Mouse (Mus musculus) hindbrain, embryonic 14.5 days (tissue): ENCODE measurements at regions not wholly inside any gene's neighbourhood (a gene's known extent, or its start where the extent isn't known, plus 50 kb on each side); places are given as distances from the start of the nearest gene placed in this dataset.

Source experiments
- ATAC-seq: fragments of 200-750 bp; cut with Nextera tagmentation; 2 replicates; pipeline ENCODE4 v1.8.0; 2017; ENCODE audit warnings: moderate number of reproducible peaks, mild to moderate bottlenecking, moderate TSS enrichment, moderate library complexity; ENCODE audit not compliant: low FRiP score
- DNase-seq: peaks from one replicate; pipeline ENCODE4 v3.0.0-alpha.2; 2015; ENCODE audit warnings: low spot score
- H3K27ac ChIP-seq: fragments of 300-500 bp; sonication (generic); 2 replicates; pipeline ENCODE4 v1.5.1; 2014; ENCODE audit warnings: mild to moderate bottlenecking, moderate library complexity
- H3K27me3 ChIP-seq: fragments of 300-500 bp; sonication (generic); 2 replicates; pipeline ENCODE4 v1.6.1; 2014; ENCODE audit warnings: mild to moderate bottlenecking, low read length, mixed read lengths; ENCODE audit not compliant: control insufficient read depth, insufficient read depth
- H3K36me3 ChIP-seq: fragments of 300-500 bp; sonication (generic); replicated peaks from 2 replicates; pipeline ENCODE4 v1.6.1; 2014; ENCODE audit not compliant: control insufficient read depth, insufficient read depth
- H3K4me1 ChIP-seq: fragments of 300-500 bp; sonication (generic); replicated peaks from 2 replicates; pipeline ENCODE4 v1.6.1; 2014; ENCODE audit warnings: antibody characterized with exemption, low read length, mixed read lengths; ENCODE audit not compliant: control insufficient read depth, insufficient read depth
- H3K4me2 ChIP-seq: fragments of 300-500 bp; sonication (generic); replicated peaks from 2 replicates; pipeline ENCODE4 v1.6.1; 2014; ENCODE audit warnings: mild to moderate bottlenecking, moderate library complexity
- H3K4me3 ChIP-seq: fragments of 300-500 bp; sonication (generic); replicated peaks from 2 replicates; pipeline ENCODE4 v1.5.1; 2014; ENCODE audit warnings: mild to moderate bottlenecking, low read length
- H3K9ac ChIP-seq: fragments of 300-500 bp; sonication (generic); 2 replicates; pipeline ENCODE4 v1.6.1; 2014
- H3K9me3 ChIP-seq: fragments of 300-500 bp; sonication (generic); 2 replicates; pipeline ENCODE4 v1.6.1; 2016; ENCODE audit warnings: low read length; ENCODE audit not compliant: control insufficient read depth
- WGBS: fragments of 180-500 bp; shearing (Covaris S2); extraction: QIAGEN DNeasy Blood & Tissue Kit; methylation state at CpG from one replicate; pipeline ENCODE4 v1.1.7; 2014; 5-methylcytosine and 5-hydroxymethylcytosine counted together

GRCm38 (mm10) chr19:19219352-19219751 is 108.4 kb upstream of the Rorb start:
- Histone ChIP-seq H3K4me1 (no peaks in the 10 kb centered on the region), H3K36me3 (no peaks in the 10 kb centered on the region), H3K4me3 (no peak overlapping the region), H3K9me3 (no peaks in the 10 kb centered on the region), H3K4me2 (no peak overlapping the region), H3K27me3 (no peaks in the 10 kb centered on the region), H3K27ac (no peak overlapping the region), H3K9ac (no peak overlapping the region)
- WGBS, result 65% methylated on average over 2 of the region's 2 CpGs
- DNase-seq (no peak), ATAC-seq (no peak)

- Histone ChIP-seq H3K27me3 (no peaks in the 10 kb centered on the region), H3K4me2 (no peak overlapping the region), H3K27ac (no peak overlapping the region), H3K4me3 (no peak overlapping the region), H3K9ac (no peak overlapping the region), H3K4me1 (no peaks in the 10 kb centered on the region), H3K9me3 (no peaks in the 10 kb centered on the region), H3K36me3 (no peaks in the 10 kb centered on the region)
- WGBS, result 76% methylated on average over 3 of the region's 3 CpGs
- no peak for DNase-seq
- no peak for ATAC-seq
These were observed 107.7 kb upstream of the Rorb start for GRCm38 (mm10) chr19:19218700-19219099.

GRCm38 (mm10) chr19:19199534-19199933 is 88.5 kb upstream of the Rorb start:
- Histone ChIP-seq H3K9ac (no peak overlapping the region), H3K4me1 (no peaks in the 10 kb centered on the region), H3K9me3 (no peaks in the 10 kb centered on the region), H3K4me2 (no peak overlapping the region), H3K27me3 (no peaks in the 10 kb centered on the region), H3K4me3 (no peak overlapping the region), H3K36me3 (no peaks in the 10 kb centered on the region), H3K27ac (no peak overlapping the region)
- ATAC-seq (no peak), DNase-seq (no peak)
- 85% methylated on average over 8 of the region's 8 CpGs for whole genome bisulfite sequencing

- Histone ChIP-seq H3K9ac (no peak overlapping the region), H3K27me3 (no peaks in the 10 kb centered on the region), H3K4me1 (no peaks in the 10 kb centered on the region), H3K36me3 (no peaks in the 10 kb centered on the region), H3K27ac (no peak overlapping the region), H3K9me3 (no peaks in the 10 kb centered on the region), H3K4me2 (no peak overlapping the region), H3K4me3 (no peak overlapping the region)
- DNase-seq (no peak), ATAC-seq (no peak)
- WGBS, result 7% methylated on average over 3 of the region's 3 CpGs
These were observed 87.8 kb upstream of the Rorb start for GRCm38 (mm10) chr19:19198780-19199179.

GRCm38 (mm10) chr19:19194728-19195127 is 83.7 kb upstream of the Rorb start:
- H3K36me3 ChIP-seq, result no peaks in the 10 kb centered on the region
- no peak for ATAC-seq
- no peaks in the 10 kb centered on the region for H3K4me1 ChIP-seq
- no peak overlapping the region for H3K4me3 ChIP-seq
- no peak overlapping the region for H3K27ac ChIP-seq
- no peak overlapping the region for H3K4me2 ChIP-seq
- no peak overlapping the region for H3K9ac ChIP-seq
- 53% methylated on average over 10 of the region's 10 CpGs for WGBS
- no peaks in the 10 kb centered on the region for H3K27me3 ChIP-seq
- no peak for DNase-seq
- no peaks in the 10 kb centered on the region for H3K9me3 ChIP-seq

GRCm38 (mm10) chr19:19194306-19194705 is 83.3 kb upstream of the Rorb start:
- H3K4me2 ChIP-seq, result no peak overlapping the region
- no peaks in the 10 kb centered on the region for H3K4me1 ChIP-seq
- H3K9ac ChIP-seq, result no peak overlapping the region
- WGBS, result 80% methylated on average over 5 of the region's 5 CpGs
- no peak for ATAC-seq
- no peaks in the 10 kb centered on the region for H3K36me3 ChIP-seq
- no peak overlapping the region for H3K27ac ChIP-seq
- H3K9me3 ChIP-seq, result no peaks in the 10 kb centered on the region
- DNase-seq, result no peak
- no peak overlapping the region for H3K4me3 ChIP-seq
- H3K27me3 ChIP-seq, result no peaks in the 10 kb centered on the region

- WGBS, result 59% methylated on average over 1 of the region's 1 CpGs
- H3K9me3 ChIP-seq, result no peaks in the 10 kb centered on the region
- H3K36me3 ChIP-seq, result no peaks in the 10 kb centered on the region
- ATAC-seq, result no peak
- no peak overlapping the region for H3K9ac ChIP-seq
- DNase-seq, result no peak
- no peak overlapping the region for H3K27ac ChIP-seq
- no peak overlapping the region for H3K4me2 ChIP-seq
- H3K4me3 ChIP-seq, result no peak overlapping the region
- no peaks in the 10 kb centered on the region for H3K4me1 ChIP-seq
- H3K27me3 ChIP-seq, result no peaks in the 10 kb centered on the region
These were observed 61.8 kb upstream of the Rorb start for GRCm38 (mm10) chr19:19172767-19173166.

GRCm38 (mm10) chr19:19170807-19171206 is 59.8 kb upstream of the Rorb start:
- Histone ChIP-seq H3K36me3 (no peaks in the 10 kb centered on the region), H3K4me2 (no peak overlapping the region), H3K9me3 (no peaks in the 10 kb centered on the region), H3K4me3 (no peak overlapping the region), H3K27ac (no peak overlapping the region), H3K27me3 (no peaks in the 10 kb centered on the region), H3K4me1 (no peaks in the 10 kb centered on the region), H3K9ac (no peak overlapping the region)
- WGBS, result 91% methylated on average over 3 of the region's 3 CpGs
- ATAC-seq, result no peak
- DNase-seq, result no peak
